Mouse (Mus musculus): ENCODE data around the gene Csmd2. TPM values are rescaled to one million over a fixed set of nuclear protein-coding genes. Genes with fewer than 3 reads are reported as not detected.

Gene Csmd2
- total and polyA plus RNA-seq, 3 experiments: 0.11 TPM; not detected in 2

DNA sequence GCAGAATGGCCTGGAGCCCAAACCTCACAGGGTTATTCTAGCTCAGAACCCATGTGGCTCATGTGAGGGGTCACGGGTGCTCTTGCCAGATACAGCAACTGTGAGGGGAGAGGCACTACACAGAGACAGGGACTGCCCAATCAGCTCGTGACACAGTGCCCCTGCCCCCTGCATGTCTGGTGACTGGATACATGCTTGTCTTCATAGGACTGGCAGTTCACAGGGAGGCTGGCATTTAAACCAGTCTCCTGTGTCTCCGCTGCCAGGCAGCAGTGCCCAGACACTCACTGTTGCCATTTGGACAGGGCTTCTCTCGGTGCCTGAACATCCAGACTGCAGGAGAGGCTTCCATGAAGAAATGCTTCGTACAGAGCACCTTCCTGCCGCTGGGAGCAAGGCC, 284.8 kb downstream of the Csmd2 start:
- Histone ChIP-seq H3K36me3 (replicated peaks) (no peaks in the 10 kb centered on the region), H3K27me3 (ENCODE audit: insufficient read depth, low read length) (no peaks in the 10 kb centered on the region), H3K4me3 (ENCODE audit: low read depth, low read length) (no peak overlapping the region), H3K9me3 (replicated peaks) (peaks cover 89% of the 10 kb centered on the region), H3K4me1 (ENCODE audit: insufficient read depth, low read depth, low read length) (no peaks in the 10 kb centered on the region)
- TF ChIP-seq GATA2 (IDR thresholded peaks at IDR 0.05; ENCODE audit: borderline replicate concordance, low read depth, low read length): no peak
- TF ChIP-seq TAL1 (conservative IDR thresholded peaks at IDR 0.05; ENCODE audit: low read depth, low read length): no peak
- TF ChIP-seq GATA1 (IDR thresholded peaks at IDR 0.05; ENCODE audit: borderline replicate concordance, low read length): no peak
- no peak for TF ChIP-seq POLR2AphosphoS5 (IDR thresholded peaks at IDR 0.05; ENCODE audit: insufficient replicate concordance, low read depth, low read length)
- no peak for TF ChIP-seq CTCF (IDR thresholded peaks at IDR 0.05; ENCODE audit: low read depth, low read length)
- DNase-seq (ENCODE audit: low spot score) (no peak), ATAC-seq (ENCODE audit: extremely low read depth, insufficient number of reproducible peaks, low FRiP score, poor library complexity, severe bottlenecking) (no peak)

- no peaks in the 10 kb centered on the region for H3K36me3 ChIP-seq (replicated peaks)
- H3K4me3 ChIP-seq (ENCODE audit: low read depth, low read length): no peak overlapping the region
- H3K4me1 ChIP-seq (ENCODE audit: insufficient read depth, low read depth, low read length): no peaks in the 10 kb centered on the region
- DNase-seq (ENCODE audit: low spot score) (no peak), ATAC-seq (ENCODE audit: extremely low read depth, insufficient number of reproducible peaks, low FRiP score, poor library complexity, severe bottlenecking) (no peak)
- TF ChIP-seq CTCF (IDR thresholded peaks at IDR 0.05; ENCODE audit: low read depth, low read length) (no peak), GATA2 (IDR thresholded peaks at IDR 0.05; ENCODE audit: borderline replicate concordance, low read depth, low read length) (no peak), POLR2AphosphoS5 (IDR thresholded peaks at IDR 0.05; ENCODE audit: insufficient replicate concordance, low read depth, low read length) (no peak), GATA1 (IDR thresholded peaks at IDR 0.05; ENCODE audit: borderline replicate concordance, low read length) (no peak), TAL1 (conservative IDR thresholded peaks at IDR 0.05; ENCODE audit: low read depth, low read length) (no peak)
- H3K27me3 ChIP-seq (ENCODE audit: insufficient read depth, low read length): no peaks in the 10 kb centered on the region
- peaks cover 89% of the 10 kb centered on the region for H3K9me3 ChIP-seq (replicated peaks)
These were observed 285.5 kb downstream of the Csmd2 start for GRCm38 (mm10) chr4:128273146-128273545.

DNA sequence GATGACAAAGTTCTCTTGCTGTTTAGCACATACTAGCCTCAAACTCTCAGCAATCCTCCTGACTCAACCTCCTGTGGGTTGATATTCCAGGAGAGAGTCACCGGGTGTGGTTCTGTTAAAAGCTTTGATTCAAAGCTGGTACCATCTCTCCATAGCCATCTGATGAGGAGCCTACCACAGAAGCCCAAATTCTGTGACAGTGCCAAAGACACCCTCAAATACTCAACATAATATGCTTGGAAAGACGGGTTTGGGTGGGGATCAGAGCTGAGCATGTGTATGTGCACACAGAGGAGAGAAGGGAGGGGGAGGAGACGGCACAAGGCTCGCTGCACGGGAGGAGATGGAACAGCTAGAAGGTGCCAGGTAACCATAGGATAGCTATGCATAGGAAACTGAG, 287.5 kb downstream of the Csmd2 start:
- DNase-seq (ENCODE audit: low spot score): no peak
- H3K9me3 ChIP-seq (replicated peaks): peaks cover 88% of the 10 kb centered on the region
- H3K36me3 ChIP-seq (replicated peaks): no peaks in the 10 kb centered on the region

GRCm38 (mm10) chr4:128275586-128275985, 287.9 kb downstream of the Csmd2 start:
- H3K27me3 ChIP-seq (ENCODE audit: insufficient read depth, low read length): no peaks in the 10 kb centered on the region
- H3K9me3 ChIP-seq (replicated peaks): peaks cover 88% of the 10 kb centered on the region
- DNase-seq (ENCODE audit: low spot score): no peak
- no peak for TF ChIP-seq POLR2AphosphoS5 (IDR thresholded peaks at IDR 0.05; ENCODE audit: insufficient replicate concordance, low read depth, low read length)
- TF ChIP-seq GATA2 (IDR thresholded peaks at IDR 0.05; ENCODE audit: borderline replicate concordance, low read depth, low read length): no peak
- no peak for TF ChIP-seq TAL1 (conservative IDR thresholded peaks at IDR 0.05; ENCODE audit: low read depth, low read length)
- no peak for TF ChIP-seq GATA1 (IDR thresholded peaks at IDR 0.05; ENCODE audit: borderline replicate concordance, low read length)
- TF ChIP-seq CTCF (IDR thresholded peaks at IDR 0.05; ENCODE audit: low read depth, low read length): no peak
- no peak overlapping the region for H3K4me3 ChIP-seq (ENCODE audit: low read depth, low read length)
- no peak for ATAC-seq (ENCODE audit: extremely low read depth, insufficient number of reproducible peaks, low FRiP score, poor library complexity, severe bottlenecking)
- H3K36me3 ChIP-seq (replicated peaks): no peaks in the 10 kb centered on the region
- no peaks in the 10 kb centered on the region for H3K4me1 ChIP-seq (ENCODE audit: insufficient read depth, low read depth, low read length)

More for the DNA sequence above, 287.5 kb downstream of the Csmd2 start:
- no peak for ATAC-seq (ENCODE audit: extremely low read depth, insufficient number of reproducible peaks, low FRiP score, poor library complexity, severe bottlenecking)
- Histone ChIP-seq H3K4me1 (ENCODE audit: insufficient read depth, low read depth, low read length) (no peaks in the 10 kb centered on the region), H3K27me3 (ENCODE audit: insufficient read depth, low read length) (no peaks in the 10 kb centered on the region), H3K4me3 (ENCODE audit: low read depth, low read length) (no peak overlapping the region)
- TF ChIP-seq GATA2 (IDR thresholded peaks at IDR 0.05; ENCODE audit: borderline replicate concordance, low read depth, low read length) (no peak), GATA1 (IDR thresholded peaks at IDR 0.05; ENCODE audit: borderline replicate concordance, low read length) (no peak), POLR2AphosphoS5 (IDR thresholded peaks at IDR 0.05; ENCODE audit: insufficient replicate concordance, low read depth, low read length) (no peak), CTCF (IDR thresholded peaks at IDR 0.05; ENCODE audit: low read depth, low read length) (no peak), TAL1 (conservative IDR thresholded peaks at IDR 0.05; ENCODE audit: low read depth, low read length) (no peak)

DNA sequence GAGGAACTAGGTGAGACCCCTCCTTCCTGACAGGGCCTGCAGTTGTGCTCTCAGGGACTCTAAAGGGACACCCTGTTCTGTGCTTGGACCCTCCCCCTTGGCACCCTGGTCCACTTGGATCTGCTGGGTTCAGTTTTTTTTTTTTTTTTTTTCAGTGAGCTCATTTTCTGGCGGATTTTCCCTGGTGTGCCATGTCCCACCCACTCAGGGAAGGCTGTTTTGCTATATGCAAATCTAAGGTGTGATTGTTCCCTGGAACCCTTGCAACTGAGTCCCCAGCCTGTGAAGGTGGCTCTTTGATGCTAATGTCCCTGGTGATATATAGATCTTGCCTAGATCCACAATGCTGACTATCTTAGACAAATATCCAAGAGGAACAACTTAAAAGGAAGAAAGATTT, 297.4 kb downstream of the Csmd2 start:
- DNase-seq (ENCODE audit: low spot score): no peak
- Histone ChIP-seq H3K27me3 (ENCODE audit: insufficient read depth, low read length) (no peaks in the 10 kb centered on the region), H3K9me3 (replicated peaks) (peaks cover 88% of the 10 kb centered on the region), H3K4me3 (ENCODE audit: low read depth, low read length) (no peak overlapping the region), H3K4me1 (ENCODE audit: insufficient read depth, low read depth, low read length) (no peaks in the 10 kb centered on the region), H3K36me3 (replicated peaks) (no peaks in the 10 kb centered on the region)
- TF ChIP-seq POLR2AphosphoS5 (IDR thresholded peaks at IDR 0.05; ENCODE audit: insufficient replicate concordance, low read depth, low read length) (no peak), GATA2 (IDR thresholded peaks at IDR 0.05; ENCODE audit: borderline replicate concordance, low read depth, low read length) (no peak), CTCF (IDR thresholded peaks at IDR 0.05; ENCODE audit: low read depth, low read length) (no peak)
- ATAC-seq (ENCODE audit: extremely low read depth, insufficient number of reproducible peaks, low FRiP score, poor library complexity, severe bottlenecking): no peak

DNA sequence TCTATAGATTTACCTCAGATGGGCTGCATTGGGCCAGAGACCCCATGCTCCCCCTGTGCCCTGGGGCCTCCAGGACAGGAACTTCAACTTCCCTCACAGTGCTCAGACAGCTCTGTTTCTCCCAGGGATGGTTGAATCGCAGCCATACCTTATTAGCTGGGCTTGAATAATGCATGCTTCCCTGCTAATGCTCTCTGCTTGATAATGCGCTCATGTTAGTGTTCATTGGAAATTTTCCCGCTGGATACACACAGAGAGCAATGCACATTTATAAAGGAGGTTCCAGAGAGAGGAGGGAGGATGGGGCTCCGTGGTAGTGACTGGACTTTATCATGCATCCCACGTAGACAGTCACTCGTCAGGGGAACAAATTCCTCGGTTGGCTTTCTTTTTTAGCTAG, 300.4 kb downstream of the Csmd2 start:
- no peak for TF ChIP-seq TAL1 (conservative IDR thresholded peaks at IDR 0.05; ENCODE audit: low read depth, low read length)
- no peak for TF ChIP-seq CTCF (IDR thresholded peaks at IDR 0.05; ENCODE audit: low read depth, low read length)
- no peak for TF ChIP-seq GATA2 (IDR thresholded peaks at IDR 0.05; ENCODE audit: borderline replicate concordance, low read depth, low read length)
- TF ChIP-seq POLR2AphosphoS5 (IDR thresholded peaks at IDR 0.05; ENCODE audit: insufficient replicate concordance, low read depth, low read length): no peak
- TF ChIP-seq GATA1 (IDR thresholded peaks at IDR 0.05; ENCODE audit: borderline replicate concordance, low read length): no peak
- no peak for ATAC-seq (ENCODE audit: extremely low read depth, insufficient number of reproducible peaks, low FRiP score, poor library complexity, severe bottlenecking)
- H3K4me1 ChIP-seq (ENCODE audit: insufficient read depth, low read depth, low read length): no peaks in the 10 kb centered on the region

More for the DNA sequence above, 300.4 kb downstream of the Csmd2 start:
- H3K27me3 ChIP-seq (ENCODE audit: insufficient read depth, low read length): no peaks in the 10 kb centered on the region; the same call in 1 of the 2 replicates
- H3K36me3 ChIP-seq (replicated peaks): no peaks in the 10 kb centered on the region
- H3K9me3 ChIP-seq (replicated peaks): peaks cover 89% of the 10 kb centered on the region
- no peak overlapping the region for H3K4me3 ChIP-seq (ENCODE audit: low read depth, low read length)
- DNase-seq (ENCODE audit: low spot score): no peak
